Comparison of ENCODE assay signal across 8 mouse cellular contexts in the genomic region with DNA sequence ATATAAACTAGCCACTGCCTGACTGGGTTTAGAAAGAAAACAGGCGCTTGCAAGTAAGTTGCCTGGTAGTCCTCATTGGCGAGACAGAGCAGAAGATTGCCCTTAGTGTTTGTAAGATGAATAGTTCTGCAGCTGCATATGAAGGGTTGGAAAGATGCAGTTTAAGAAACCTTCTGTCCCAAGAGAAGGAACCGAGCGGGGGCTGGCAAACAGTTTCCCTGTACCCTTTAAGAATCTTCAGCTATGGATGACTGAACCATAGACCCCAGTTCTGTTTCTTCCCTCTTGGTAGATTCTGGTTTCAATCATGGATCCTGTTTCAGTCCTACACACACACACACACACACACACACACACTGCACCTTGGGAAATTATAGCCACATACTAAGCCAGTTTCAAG.
DNase-seq lines count a peak whose midpoint lies in the region; ATAC-seq and TF ChIP-seq lines count a peak whose summit lies in the region.

No protein-coding gene starts in this region.

- DNase-seq in gastrocnemius, adult 2 months: no peak
- DNase-seq in gastrocnemius, postnatal 25 days: no peak
- DNase-seq in brain, embryonic 14.5 days (ENCODE audit: low read depth): peak; percentile 52
- DNase-seq in hindbrain, embryonic 11.5 days (ENCODE audit: low spot score): peak; percentile 48
- DNase-seq in midbrain, embryonic 10.5 days (ENCODE audit: low spot score): no peak
- DNase-seq in urinary bladder, postnatal 36 days (ENCODE audit: low spot score in 2 of 2): no peak
- no peak for DNase-seq in layer of hippocampus, postnatal 14 days (ENCODE audit: low spot score in 2 of 2)
- DNase-seq in kidney, adult 8-10 months: no peak

- H3K4me1 ChIP-seq in hindbrain, embryonic 11.5 days (replicated peaks; ENCODE audit: control insufficient read depth, insufficient read depth, low read length): no peaks in the 10 kb centered on the region
- peaks cover 58% of the 10 kb centered on the region for H3K4me1 ChIP-seq in midbrain, embryonic 10.5 days

- ATAC-seq in hindbrain, embryonic 11.5 days (ENCODE audit: low FRiP score): no peak

- H3K4me3 ChIP-seq in gastrocnemius, adult 2 months: peak overlapping the region; percentile 72
- peak overlapping the region; percentile 57 for H3K4me3 ChIP-seq in hindbrain, embryonic 11.5 days (ENCODE audit: low read depth, low read length)
- peak overlapping the region; percentile 92 for H3K4me3 ChIP-seq in midbrain, embryonic 10.5 days

- H3K27ac ChIP-seq in gastrocnemius, adult 2 months: no peak overlapping the region
- no peak overlapping the region for H3K27ac ChIP-seq in hindbrain, embryonic 11.5 days (ENCODE audit: low read depth, low read length)
- H3K27ac ChIP-seq in midbrain, embryonic 10.5 days (replicated peaks): peak overlapping the region; percentile 94

- intact Hi-C loops in gastrocnemius, adult 2 months (cut with DNase I): loop anchor here (5.0 kb wide), 1 partner anchor 312 kb away; no protein-coding TSS in a partner anchor

- peak overlapping the region; percentile 84 for H3K4me2 ChIP-seq in hindbrain, embryonic 11.5 days (replicated peaks; ENCODE audit: low read depth, low read length)

- no peaks in the 10 kb centered on the region for H3K36me3 ChIP-seq in hindbrain, embryonic 11.5 days (ENCODE audit: control insufficient read depth, insufficient read depth, low read length)
- H3K36me3 ChIP-seq in midbrain, embryonic 10.5 days: peaks cover 4% of the 10 kb centered on the region; the same call in 1 of the 2 replicates

- H3K9ac ChIP-seq in hindbrain, embryonic 11.5 days (ENCODE audit: low read depth, low read length): peak overlapping the region; percentile 83

- no peak for TF ChIP-seq POLR2A in brain, embryonic 14.5 days (IDR thresholded peaks at IDR 0.05; ENCODE audit: borderline replicate concordance, extremely low read depth, insufficient read depth, insufficient read length, poor library complexity, severe bottlenecking)

- H3K9me3 ChIP-seq in hindbrain, embryonic 11.5 days (ENCODE audit: control insufficient read depth, low read length): no peaks in the 10 kb centered on the region
- no peaks in the 10 kb centered on the region for H3K9me3 ChIP-seq in midbrain, embryonic 10.5 days (replicated peaks)

- no peaks in the 10 kb centered on the region for H3K27me3 ChIP-seq in hindbrain, embryonic 11.5 days (ENCODE audit: control insufficient read depth, insufficient read depth, low read length)
- peaks cover 11% of the 10 kb centered on the region for H3K27me3 ChIP-seq in midbrain, embryonic 10.5 days (ENCODE audit: low read depth, poor library complexity, severe bottlenecking)

- no peak for TF ChIP-seq CTCF in gastrocnemius, adult 2 months (IDR thresholded peaks at IDR 0.05)
- no peak for TF ChIP-seq CTCF in brain, embryonic 14.5 days (IDR thresholded peaks at IDR 0.05; ENCODE audit: borderline replicate concordance, extremely low read depth, insufficient read depth, insufficient read length)

- WGBS in hindbrain, embryonic 11.5 days: 8% methylated on average over 4 of the region's 4 CpGs
- WGBS in midbrain, embryonic 10.5 days: 8% methylated on average over 4 of the region's 4 CpGs

Comparison
In these comparisons a context has a peak if more than half of its experiments do, and no peak if none do; other contexts are left out.
1. DNase-seq: peak in brain, embryonic 14.5 days (single experiment) and hindbrain, embryonic 11.5 days (single experiment); none in gastrocnemius, adult 2 months (single experiment), gastrocnemius, postnatal 25 days (single experiment), midbrain, embryonic 10.5 days (single experiment), urinary bladder, postnatal 36 days (0 of 2), layer of hippocampus, postnatal 14 days (0 of 2) and kidney, adult 8-10 months (0 of 2).
2. Peak in every context shown above with its lines, with median percentiles within 50 percentile points of each other: H3K4me3 ChIP-seq.